In genomic region chr6:118187285-118187641, GRCm38 (mm10) we compare ENCODE assay signal across 17 mouse cellular contexts. TPM values are rescaled to one million over a fixed set of nuclear protein-coding genes. Genes with fewer than 3 reads are reported as not detected.
"Had no signal": no experiment of that assay in that cellular context is flagged by ENCODE, and none has a peak within 500 bp of the region (broad histone marks: within the 10 kb centered on the region; RNA-seq: fewer than 3 reads in every experiment).

No protein-coding gene starts in this region.

- H3K9me3 ChIP-seq: limb, embryonic 15.5 days; liver, embryonic 12.5 days; lung, embryonic 15.5 days; megakaryocyte, embryonic 14.5 days; midbrain, embryonic 13.5 days; stomach, embryonic 15.5 days had no signal

- H3K4me1 ChIP-seq: limb, embryonic 15.5 days; lung, embryonic 15.5 days; stomach, embryonic 15.5 days had no signal

- DNase-seq: kidney, adult 11 months; kidney, adult 9 months; kidney, postnatal 36 days; layer of hippocampus, adult 9-11 months; layer of hippocampus, postnatal 36 days; lung, postnatal 14 days; right cerebral cortex, postnatal 14 days; thymus, adult 2 months; thymus, postnatal 25 days had no signal

- H3K36me3 ChIP-seq: limb, embryonic 15.5 days; liver, embryonic 12.5 days; lung, embryonic 15.5 days; midbrain, embryonic 13.5 days; stomach, embryonic 15.5 days had no signal

- H3K4me2 ChIP-seq: limb, embryonic 15.5 days; liver, embryonic 12.5 days; lung, embryonic 15.5 days; midbrain, embryonic 13.5 days; stomach, embryonic 15.5 days had no signal

- H3K27ac ChIP-seq: limb, embryonic 15.5 days; liver, embryonic 12.5 days; lung, embryonic 15.5 days; macrophage; midbrain, embryonic 13.5 days; stomach, embryonic 15.5 days had no signal

- H3K4me3 ChIP-seq: limb, embryonic 15.5 days; liver, embryonic 12.5 days; lung, embryonic 15.5 days; megakaryocyte, embryonic 14.5 days; midbrain, embryonic 13.5 days; myocyte; stomach, embryonic 15.5 days had no signal

- H3K9ac ChIP-seq: limb, embryonic 15.5 days; liver, embryonic 12.5 days; lung, embryonic 15.5 days; midbrain, embryonic 13.5 days; stomach, embryonic 15.5 days had no signal

- ATAC-seq: liver, embryonic 12.5 days had no signal

- H3K27me3 ChIP-seq: lung, embryonic 15.5 days; stomach, embryonic 15.5 days had no signal

RNA-seq across cellular contexts. Expression of gene Ret, which starts 10.3 kb away (rescaled TPM):
- polyA plus RNA-seq: macrophage had no signal
